Mouse (Mus musculus): ENCODE results near the gene Pmch. TPM values are rescaled to one million over a fixed set of nuclear protein-coding genes. Genes with fewer than 3 reads are reported as not detected.

The Pmch gene
- not detected in 2 replicates for polyA plus RNA-seq (2012; rRNA removed)

GRCm38 (mm10) chr10:88090772-88091171, at the start of gene Pmch:
Gene Pmch (plus strand): TSS chr10:88091072.
- no peak within 1 kb of the TSS for H3K27ac ChIP-seq (ENCODE audit: insufficient read depth, low read depth, low read length)
- DNase-seq, result no peak
- TF ChIP-seq CTCF (conservative IDR thresholded peaks at IDR 0.05; ENCODE audit: insufficient read depth, insufficient read length, low read depth, low read length), result no peak
- no peak for TF ChIP-seq POLR2A (IDR thresholded peaks at IDR 0.05; ENCODE audit: low read depth, low read length)
- H3K4me1 ChIP-seq (ENCODE audit: control insufficient read depth, insufficient read depth, low read length), result no peaks in the 10 kb centered on the region
- H3K36me3 ChIP-seq (ENCODE audit: control insufficient read depth, insufficient read depth, low read length), result no peaks in the 10 kb centered on the region
- no peak within 1 kb of the TSS for H3K4me3 ChIP-seq (ENCODE audit: insufficient read depth, low read depth, low read length)
- WGBS, result 87% methylated on average over 5 of the region's 5 CpGs
- no peaks in the 10 kb centered on the region for H3K27me3 ChIP-seq (replicated peaks; ENCODE audit: control insufficient read depth, insufficient read depth, low read length)

- Histone ChIP-seq H3K4me1 (ENCODE audit: control insufficient read depth, insufficient read depth, low read length) (no peaks in the 10 kb centered on the region), H3K27ac (ENCODE audit: insufficient read depth, low read depth, low read length) (no peak overlapping the region), H3K27me3 (replicated peaks; ENCODE audit: control insufficient read depth, insufficient read depth, low read length) (no peaks in the 10 kb centered on the region), H3K36me3 (ENCODE audit: control insufficient read depth, insufficient read depth, low read length) (no peaks in the 10 kb centered on the region), H3K4me3 (ENCODE audit: insufficient read depth, low read depth, low read length) (no peak overlapping the region)
- no peak for DNase-seq
- TF ChIP-seq POLR2A (IDR thresholded peaks at IDR 0.05; ENCODE audit: low read depth, low read length), result no peak
- TF ChIP-seq CTCF (conservative IDR thresholded peaks at IDR 0.05; ENCODE audit: insufficient read depth, insufficient read length, low read depth, low read length), result no peak
- 88% methylated on average over 4 of the region's 4 CpGs for WGBS
These were observed 46.6 kb upstream of the Pmch start for GRCm38 (mm10) chr10:88044297-88044696.

- H3K27me3 ChIP-seq (replicated peaks; ENCODE audit: control insufficient read depth, insufficient read depth, low read length), result no peaks in the 10 kb centered on the region
- 66% methylated on average over 11 of the region's 11 CpGs for WGBS
- H3K27ac ChIP-seq (ENCODE audit: insufficient read depth, low read depth, low read length), result no peak overlapping the region
- no peak for DNase-seq
- H3K4me1 ChIP-seq (ENCODE audit: control insufficient read depth, insufficient read depth, low read length), result no peaks in the 10 kb centered on the region
- no peak overlapping the region for H3K4me3 ChIP-seq (ENCODE audit: insufficient read depth, low read depth, low read length)
- TF ChIP-seq POLR2A (IDR thresholded peaks at IDR 0.05; ENCODE audit: low read depth, low read length) (no peak), CTCF (conservative IDR thresholded peaks at IDR 0.05; ENCODE audit: insufficient read depth, insufficient read length, low read depth, low read length) (no peak)
- H3K36me3 ChIP-seq (ENCODE audit: control insufficient read depth, insufficient read depth, low read length), result no peaks in the 10 kb centered on the region
These were observed 44.6 kb upstream of the Pmch start for GRCm38 (mm10) chr10:88046098-88046771.

GRCm38 (mm10) chr10:88054233-88054985, 36.5 kb upstream of the Pmch start:
- H3K27me3 ChIP-seq (replicated peaks; ENCODE audit: control insufficient read depth, insufficient read depth, low read length), result no peaks in the 10 kb centered on the region
- no peak for DNase-seq
- no peak for TF ChIP-seq POLR2A (IDR thresholded peaks at IDR 0.05; ENCODE audit: low read depth, low read length)
- no peak for TF ChIP-seq CTCF (conservative IDR thresholded peaks at IDR 0.05; ENCODE audit: insufficient read depth, insufficient read length, low read depth, low read length)
- no peaks in the 10 kb centered on the region for H3K36me3 ChIP-seq (ENCODE audit: control insufficient read depth, insufficient read depth, low read length)
- no peak overlapping the region for H3K27ac ChIP-seq (ENCODE audit: insufficient read depth, low read depth, low read length)
- no peaks in the 10 kb centered on the region for H3K4me1 ChIP-seq (ENCODE audit: control insufficient read depth, insufficient read depth, low read length)
- 76% methylated on average over 14 of the region's 14 CpGs for WGBS
- no peak overlapping the region for H3K4me3 ChIP-seq (ENCODE audit: insufficient read depth, low read depth, low read length)

- H3K36me3 ChIP-seq (ENCODE audit: control insufficient read depth, insufficient read depth, low read length), result no peaks in the 10 kb centered on the region
- no peak; the same call in 1 of the 2 replicates for TF ChIP-seq CTCF (conservative IDR thresholded peaks at IDR 0.05; ENCODE audit: insufficient read depth, insufficient read length, low read depth, low read length)
- no peak for TF ChIP-seq POLR2A (IDR thresholded peaks at IDR 0.05; ENCODE audit: low read depth, low read length)
- WGBS, result 83% methylated on average over 14 of the region's 14 CpGs
- no peak overlapping the region for H3K4me3 ChIP-seq (ENCODE audit: insufficient read depth, low read depth, low read length)
- no peaks in the 10 kb centered on the region for H3K4me1 ChIP-seq (ENCODE audit: control insufficient read depth, insufficient read depth, low read length)
- no peak for DNase-seq
- H3K27me3 ChIP-seq (replicated peaks; ENCODE audit: control insufficient read depth, insufficient read depth, low read length), result no peaks in the 10 kb centered on the region
- H3K27ac ChIP-seq (ENCODE audit: insufficient read depth, low read depth, low read length), result no peak overlapping the region
These were observed 33.8 kb upstream of the Pmch start for GRCm38 (mm10) chr10:88056950-88057649.

- H3K4me3 ChIP-seq (ENCODE audit: insufficient read depth, low read depth, low read length), result no peak overlapping the region
- no peaks in the 10 kb centered on the region for H3K4me1 ChIP-seq (ENCODE audit: control insufficient read depth, insufficient read depth, low read length)
- no peak for DNase-seq
- H3K27ac ChIP-seq (ENCODE audit: insufficient read depth, low read depth, low read length), result no peak overlapping the region
- H3K36me3 ChIP-seq (ENCODE audit: control insufficient read depth, insufficient read depth, low read length), result no peaks in the 10 kb centered on the region
- 77% methylated on average over 4 of the region's 4 CpGs for WGBS
- TF ChIP-seq CTCF (conservative IDR thresholded peaks at IDR 0.05; ENCODE audit: insufficient read depth, insufficient read length, low read depth, low read length) (no peak), POLR2A (IDR thresholded peaks at IDR 0.05; ENCODE audit: low read depth, low read length) (no peak)
- H3K27me3 ChIP-seq (replicated peaks; ENCODE audit: control insufficient read depth, insufficient read depth, low read length), result no peaks in the 10 kb centered on the region
These were observed 27.4 kb upstream of the Pmch start for GRCm38 (mm10) chr10:88063436-88063835.

- no peaks in the 10 kb centered on the region for H3K27me3 ChIP-seq (replicated peaks; ENCODE audit: control insufficient read depth, insufficient read depth, low read length)
- 53% methylated on average over 2 of the region's 2 CpGs for WGBS
- H3K36me3 ChIP-seq (ENCODE audit: control insufficient read depth, insufficient read depth, low read length), result no peaks in the 10 kb centered on the region
- TF ChIP-seq CTCF (conservative IDR thresholded peaks at IDR 0.05; ENCODE audit: insufficient read depth, insufficient read length, low read depth, low read length) (no peak), POLR2A (IDR thresholded peaks at IDR 0.05; ENCODE audit: low read depth, low read length) (no peak)
- no peaks in the 10 kb centered on the region for H3K4me1 ChIP-seq (ENCODE audit: control insufficient read depth, insufficient read depth, low read length)
- no peak overlapping the region for H3K4me3 ChIP-seq (ENCODE audit: insufficient read depth, low read depth, low read length)
- H3K27ac ChIP-seq (ENCODE audit: insufficient read depth, low read depth, low read length), result no peak overlapping the region
- DNase-seq, result peak; percentile 51
These were observed 26.0 kb upstream of the Pmch start for GRCm38 (mm10) chr10:88064872-88065271.
